Mouse (Mus musculus) adrenal gland, postnatal 4 days (tissue): ENCODE results near the gene Ints1. TPM values are rescaled to one million over a fixed set of nuclear protein-coding genes. Genes with fewer than 3 reads are reported as not detected.

Experiments
- DNase-seq, 2 experiments: peaks; one replicate each; pipeline ENCODE4 v3.0.0; 2021 to 2022; ENCODE audit warnings: low spot score in 2 of 2, mixed read lengths in 2 of 2
- total RNA-seq, 2 experiments: library from RNA; stranded (reverse); gene quantifications; 2 replicates each; pipeline ENCODE4 v1.2.3; 2021

Gene Ints1
- total RNA-seq, 2 experiments from 2014 or later, result 52.8 to 65.7 TPM

DNA sequence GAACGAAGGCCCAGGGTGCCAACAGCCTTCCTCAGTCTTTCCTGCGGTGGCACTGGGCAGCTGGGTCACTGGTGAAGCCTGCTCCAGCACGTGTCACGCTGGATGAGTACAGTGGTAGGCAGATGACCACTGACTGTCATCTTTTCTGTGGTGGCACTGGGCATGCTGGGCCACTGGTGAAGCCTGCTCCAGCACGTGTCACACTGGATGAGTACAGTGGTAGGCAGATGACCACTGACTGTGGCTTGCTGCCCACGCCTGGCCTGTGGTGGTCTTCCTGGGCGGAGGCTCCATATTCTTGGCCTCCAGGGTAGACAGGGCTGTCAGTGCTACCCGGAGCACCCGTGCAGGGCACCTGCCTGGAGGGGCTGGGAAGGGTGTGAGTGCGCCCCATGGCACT, 26.4 kb upstream of the Ints1 start:
- no peak for DNase-seq

DNA sequence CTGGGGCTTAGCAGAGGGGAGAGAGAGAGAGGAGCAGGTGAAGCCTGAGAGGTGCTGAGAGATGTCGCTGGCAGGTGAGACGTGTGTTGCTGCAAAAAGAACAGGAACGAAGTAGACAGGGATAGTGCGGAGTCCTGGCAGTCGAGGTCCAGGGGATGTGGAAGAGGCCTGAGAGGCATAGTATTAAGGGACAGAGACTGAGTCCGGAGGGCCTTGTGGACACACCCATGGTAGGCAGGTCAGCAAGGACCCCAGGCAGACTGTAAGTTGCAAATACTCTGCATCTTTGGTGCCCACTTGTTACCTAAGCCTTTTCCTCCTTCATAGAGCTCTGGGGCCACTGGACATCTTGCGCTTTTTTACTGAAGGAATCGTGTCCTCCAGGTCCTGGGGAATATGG, 25.8 kb upstream of the Ints1 start:
- DNase-seq, result no peak

GRCm38 (mm10) chr5:139799801-139800590, 24.5 kb upstream of the Ints1 start:
- DNase-seq, result no peak

- DNase-seq, result no peak
Measured at GRCm38 (mm10) chr5:139799041-139799440, 23.6 kb upstream of the Ints1 start.

- DNase-seq, result no peak
Measured at GRCm38 (mm10) chr5:139798168-139798900, 22.9 kb upstream of the Ints1 start.

- peak; percentile 75 to 76 for DNase-seq
Measured at GRCm38 (mm10) chr5:139797473-139798167, 22.1 kb upstream of the Ints1 start.

- DNase-seq, result peak; percentile 47 to 69
Measured at GRCm38 (mm10) chr5:139796900-139797299, 21.4 kb upstream of the Ints1 start.

DNA sequence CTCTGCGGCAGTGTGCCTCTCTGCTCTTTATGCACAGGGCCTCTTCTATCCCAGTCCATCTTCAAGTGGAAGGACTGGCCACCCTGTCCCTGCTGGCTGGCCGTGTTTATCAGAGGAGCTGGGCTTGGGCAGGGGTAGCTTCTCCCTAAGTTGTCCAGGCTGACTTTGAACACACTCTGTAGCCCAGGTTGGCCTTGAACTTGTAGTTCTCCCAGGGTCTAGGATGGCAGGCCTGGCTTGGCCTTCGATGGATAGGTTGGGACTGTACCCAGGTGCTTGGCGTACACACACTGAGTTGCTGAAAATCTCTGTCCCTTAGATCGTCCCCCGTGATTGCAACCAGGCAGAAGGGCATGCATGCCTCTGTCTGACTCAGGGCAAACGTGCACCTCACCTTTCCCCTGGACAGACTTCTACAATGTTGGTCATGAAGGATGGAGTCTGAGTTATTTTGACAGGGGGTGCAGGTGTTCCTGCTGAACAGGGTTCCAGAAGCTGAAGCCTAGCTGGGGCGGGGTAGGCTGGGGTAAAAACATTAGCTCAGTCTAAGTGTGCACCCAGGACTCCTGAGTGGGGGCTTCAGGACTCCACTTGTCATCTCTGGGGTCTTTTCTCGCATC, 20.6 kb upstream of the Ints1 start:
- no peak for DNase-seq

DNA sequence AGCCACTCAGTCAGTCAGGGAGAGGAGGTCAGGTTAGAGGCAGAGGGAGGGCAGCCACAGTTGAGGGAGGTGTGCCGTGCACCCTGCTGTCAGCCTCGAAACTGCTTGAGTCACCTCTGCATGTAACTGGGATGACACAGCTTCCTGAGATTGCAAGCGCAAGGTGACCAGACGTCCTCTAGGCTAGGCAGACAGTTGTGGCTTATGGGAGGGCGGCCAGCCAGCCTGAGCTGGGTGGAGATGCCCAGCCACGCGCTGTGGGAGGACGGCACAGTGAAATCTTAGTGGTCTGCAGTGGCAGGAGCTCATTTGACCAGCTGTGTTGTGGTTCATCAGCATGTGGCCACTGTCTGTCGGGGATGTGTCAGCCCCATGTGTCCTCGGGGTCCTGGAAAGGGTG, 19.5 kb upstream of the Ints1 start:
- DNase-seq, result no peak

- no peak for DNase-seq
Measured at GRCm38 (mm10) chr5:139794137-139794536, 18.7 kb upstream of the Ints1 start.

DNA sequence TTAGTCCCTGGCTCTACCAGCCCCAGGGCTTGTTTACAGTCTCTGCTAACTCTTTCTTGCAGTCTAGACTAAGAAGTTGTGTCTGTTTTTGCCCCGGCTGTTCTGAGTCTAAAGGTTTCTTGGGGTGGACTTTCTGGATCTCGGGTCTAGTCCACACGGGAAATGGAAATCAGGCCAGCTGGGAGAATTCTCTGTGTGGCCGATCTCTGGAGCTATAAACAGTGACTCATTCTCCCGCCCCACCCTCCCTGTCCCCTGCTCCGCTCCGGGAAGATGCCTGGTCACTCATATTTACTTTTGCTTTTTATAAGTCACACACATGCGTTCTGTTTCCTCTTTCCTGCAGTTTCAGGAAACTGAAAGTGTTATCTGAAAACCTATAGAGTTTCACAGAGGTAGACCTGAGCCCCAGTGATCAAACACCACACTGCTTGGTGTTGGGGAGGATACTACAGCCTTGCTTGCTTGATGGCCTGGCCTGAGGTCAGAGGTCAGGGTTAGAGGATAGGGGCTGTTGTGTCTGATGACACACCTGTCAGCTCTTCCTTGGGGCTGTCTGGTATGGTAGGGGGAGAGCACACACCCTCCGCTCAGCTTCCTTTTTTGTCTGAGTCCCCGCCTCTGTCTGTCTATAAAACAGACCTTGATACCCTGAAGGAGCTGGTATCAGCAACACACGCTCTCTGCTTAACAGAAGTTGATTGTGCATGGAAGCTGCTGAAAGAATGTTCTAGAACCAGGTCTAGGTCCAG, 18.0 kb upstream of the Ints1 start:
- DNase-seq, result no peak

- DNase-seq, result no peak
Measured at GRCm38 (mm10) chr5:139792966-139793337, 17.5 kb upstream of the Ints1 start.

DNA sequence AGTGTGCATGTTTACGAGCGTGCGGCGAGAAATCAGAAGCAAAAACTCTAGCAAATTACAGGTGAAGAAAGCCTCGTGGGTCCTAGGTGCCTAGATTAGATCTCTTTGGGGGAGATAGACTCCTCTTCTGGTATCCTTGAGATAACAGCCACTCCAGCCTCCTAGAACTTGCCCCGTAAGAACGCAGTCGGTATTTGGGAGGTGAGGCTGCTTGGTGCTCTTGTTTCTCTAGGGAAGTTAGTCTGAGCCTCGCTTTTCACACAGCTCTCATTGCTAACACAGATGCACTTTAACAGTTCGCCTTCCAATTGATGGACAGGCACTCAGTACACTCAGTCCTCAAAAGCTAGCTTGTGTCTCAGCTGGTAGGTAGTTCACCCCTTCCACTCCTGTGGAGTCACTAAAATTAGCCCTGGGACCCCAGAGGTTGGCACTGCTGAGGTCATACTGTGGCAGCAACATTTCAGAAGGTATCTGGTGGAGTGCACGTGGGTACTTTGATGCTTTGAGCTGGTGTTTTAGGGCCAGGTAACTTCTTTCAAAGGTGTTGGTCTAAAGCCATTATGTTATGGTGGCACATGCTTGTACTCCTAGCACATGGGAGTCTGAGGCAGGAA, 16.8 kb upstream of the Ints1 start:
- DNase-seq, result no peak

DNA sequence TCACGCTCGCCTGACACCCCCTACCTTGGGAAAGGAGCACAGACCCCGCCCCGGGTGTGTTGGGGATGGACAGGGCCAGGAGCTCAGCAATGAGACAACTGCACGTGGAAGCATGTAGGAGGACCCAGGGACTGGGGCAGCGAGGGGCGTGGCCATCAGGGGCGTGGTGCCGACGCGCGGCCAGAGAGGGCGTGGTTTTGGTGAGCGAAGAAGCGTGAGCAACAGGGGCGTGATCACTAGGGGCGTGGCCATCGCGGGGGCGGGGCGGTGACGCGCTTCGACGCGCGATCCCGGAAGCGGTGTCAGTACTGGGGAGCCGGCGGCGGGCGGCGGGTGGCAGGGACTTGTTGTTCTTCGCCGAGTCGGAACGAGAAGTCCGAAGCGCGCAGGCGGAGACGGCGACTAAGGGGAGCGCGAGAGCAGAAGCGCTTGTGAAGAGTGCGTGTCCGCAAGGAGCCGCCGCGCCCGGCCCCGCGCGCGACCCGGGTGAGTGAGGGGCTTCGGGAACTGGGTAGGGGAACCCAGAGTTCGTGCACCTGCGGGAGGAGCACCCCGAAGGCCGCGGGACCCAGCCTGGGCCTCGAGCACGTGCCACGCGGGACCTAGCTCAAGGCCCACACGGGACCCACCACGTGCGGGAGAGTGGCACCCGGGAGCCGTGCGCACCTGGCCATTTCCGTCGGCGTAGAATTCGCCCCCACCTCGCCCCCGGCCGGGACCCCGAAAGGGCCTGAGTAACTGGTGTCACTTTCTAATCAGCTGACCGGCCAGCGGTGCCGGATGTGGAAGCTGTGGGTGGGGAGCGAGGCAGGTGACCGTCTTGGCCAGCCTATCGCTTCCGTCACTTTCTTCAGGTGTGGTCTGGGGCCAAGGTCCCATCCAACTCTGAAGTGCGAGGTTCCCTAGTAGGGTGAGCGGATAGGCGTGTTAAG, 16.0 kb upstream of the Ints1 start, which contains the start of gene Mafk:
Gene Mafk (plus strand): TSS at position 287 of the 932 bp plus-strand sequence.
- DNase-seq, result peak; percentile 97 to 99

DNA sequence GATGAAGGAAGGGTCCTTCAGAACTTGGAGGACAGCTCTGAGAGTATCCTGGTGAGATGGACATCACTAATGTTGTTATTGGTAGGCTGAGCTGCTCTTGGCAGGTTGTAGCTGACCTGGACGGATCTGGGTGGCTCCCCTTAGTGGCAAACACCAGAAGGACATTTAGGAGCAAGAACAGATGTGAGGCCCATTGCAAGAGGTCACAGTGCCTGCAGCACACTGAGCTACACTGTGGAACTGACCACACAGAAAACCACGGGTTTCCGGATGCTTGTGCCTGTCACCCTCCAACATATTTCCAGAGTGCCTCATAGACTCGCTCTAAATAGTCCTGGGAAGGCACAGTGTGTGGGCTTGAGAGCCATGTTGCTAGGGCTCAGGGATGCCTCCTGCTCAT, 14.0 kb upstream of the Ints1 start:
- no peak for DNase-seq

GRCm38 (mm10) chr5:139781406-139781805, 5.9 kb upstream of the Ints1 start:
- DNase-seq, result no peak

GRCm38 (mm10) chr5:139776966-139777365, 1.5 kb upstream of the Ints1 start:
- DNase-seq, result no peak

DNA sequence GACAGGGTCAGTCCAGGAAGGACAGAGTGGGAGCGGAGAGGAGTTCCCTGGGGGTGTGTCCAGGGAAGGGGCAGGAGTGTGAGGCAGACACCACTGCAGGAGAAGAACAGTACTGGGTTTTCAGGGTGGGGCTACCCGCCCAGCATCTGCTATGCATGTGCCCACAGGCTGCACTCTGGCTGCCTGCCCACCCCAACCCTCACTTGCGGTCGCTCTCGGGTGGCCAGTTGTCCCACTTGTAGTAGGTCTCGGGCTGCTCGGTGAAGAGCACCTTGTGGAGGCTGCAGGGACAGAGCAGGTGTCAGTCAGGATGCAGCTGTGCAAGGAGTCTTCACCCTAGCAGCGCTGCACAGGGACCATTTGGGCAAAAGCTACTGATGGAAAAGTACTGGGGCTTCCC, 7.3 kb downstream of the Ints1 start:
- no peak for DNase-seq

DNA sequence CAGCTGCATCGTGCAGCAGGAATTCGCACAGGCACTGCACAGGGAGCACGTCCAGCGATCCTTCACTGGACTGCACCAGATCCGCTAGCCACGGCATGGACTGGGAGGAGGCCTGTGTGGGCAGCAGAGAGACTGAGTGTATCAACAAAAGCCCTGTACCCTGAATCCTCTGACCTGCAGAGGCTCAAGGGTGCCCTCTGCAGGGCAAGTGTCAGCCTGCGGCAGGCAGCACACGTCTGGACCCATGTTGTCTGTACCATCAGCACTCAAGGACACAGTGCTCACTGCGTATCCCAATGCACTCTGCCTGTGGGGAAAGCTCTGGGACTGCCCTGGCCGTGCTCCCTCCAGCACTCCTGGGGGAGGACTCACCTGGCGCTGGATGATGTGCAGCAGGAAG, 11.2 kb downstream of the Ints1 start:
- DNase-seq, result no peak
